Mouse (Mus musculus) embryonic facial prominence, embryonic 11.5 days (tissue): ENCODE data around the gene Sh3glb2. TPM values are rescaled to one million over a fixed set of nuclear protein-coding genes. Genes with fewer than 3 reads are reported as not detected.
A peak's percentile ranks its signal among the peaks of the same experiment; 100 is the strongest.

Experiments
- ATAC-seq: fragments of 200-750 bp; cut with Nextera tagmentation; replicated peaks from 2 replicates; pipeline ENCODE4 v1.8.0; 2017; ENCODE audit warnings: low read depth; ENCODE audit not compliant: insufficient number of reproducible peaks, low FRiP score, low TSS enrichment
- DNase-seq: peaks from one replicate; pipeline ENCODE4 v3.0.0-alpha.2; 2015; ENCODE audit warnings: low spot score
- H3K27ac ChIP-seq: fragments of 300-500 bp; sonication (generic); replicated peaks from 2 replicates; pipeline ENCODE4 v1.5.1; 2014; ENCODE audit warnings: mild to moderate bottlenecking, low read depth, low read length, control low read depth
- H3K27me3 ChIP-seq: fragments of 300-500 bp; sonication (generic); 2 replicates; pipeline ENCODE4 v1.6.1; 2014; ENCODE audit warnings: mild to moderate bottlenecking, low read length, moderate library complexity, mixed read lengths; ENCODE audit not compliant: control insufficient read depth, insufficient read depth
- H3K36me3 ChIP-seq: fragments of 300-500 bp; sonication (generic); replicated peaks from 2 replicates; pipeline ENCODE4 v1.6.1; 2014; ENCODE audit warnings: low read depth, mild to moderate bottlenecking, low read length, moderate library complexity, mixed read lengths; ENCODE audit not compliant: control insufficient read depth, insufficient read depth
- H3K4me1 ChIP-seq: fragments of 300-500 bp; sonication (generic); 2 replicates; pipeline ENCODE4 v1.6.1; 2014; ENCODE audit warnings: low read length, mixed read lengths; ENCODE audit not compliant: control insufficient read depth, insufficient read depth
- H3K4me2 ChIP-seq: fragments of 300-500 bp; sonication (generic); 2 replicates; pipeline ENCODE4 v1.6.1; 2014; ENCODE audit warnings: low read depth, mild to moderate bottlenecking, control low read depth, low read length, moderate library complexity
- H3K4me3 ChIP-seq: fragments of 300-500 bp; sonication (generic); 2 replicates; pipeline ENCODE4 v1.5.1; 2014; ENCODE audit warnings: low read depth, low read length, control low read depth
- H3K9ac ChIP-seq: fragments of 300-500 bp; sonication (generic); replicated peaks from 2 replicates; pipeline ENCODE4 v1.6.1; 2014; ENCODE audit warnings: mild to moderate bottlenecking, control low read depth, low read length
- H3K9me3 ChIP-seq: fragments of 300-500 bp; sonication (generic); replicated peaks from 2 replicates; pipeline ENCODE4 v1.6.1; 2016; ENCODE audit warnings: mild to moderate bottlenecking, low read length, inconsistent platforms, mixed read lengths; ENCODE audit not compliant: control insufficient read depth
- WGBS: fragments of 180-500 bp; shearing (Covaris S2); extraction: QIAGEN DNeasy Blood & Tissue Kit; methylation state at CpG from one replicate; pipeline ENCODE4 v1.1.7; 2014; 5-methylcytosine and 5-hydroxymethylcytosine counted together
- polyA plus RNA-seq: library from polyadenylated mRNA; unstranded; fragments of >200 nt; fragmentation: Nextera tagmentation; extraction: Ambion mirVana; gene quantifications from 2 replicates; pipeline ENCODE4 v1.2.1, GENCODE M21; 2014

The Sh3glb2 gene
- polyA plus RNA-seq: 41.6 and 50.0 TPM in 2 replicates

DNA sequence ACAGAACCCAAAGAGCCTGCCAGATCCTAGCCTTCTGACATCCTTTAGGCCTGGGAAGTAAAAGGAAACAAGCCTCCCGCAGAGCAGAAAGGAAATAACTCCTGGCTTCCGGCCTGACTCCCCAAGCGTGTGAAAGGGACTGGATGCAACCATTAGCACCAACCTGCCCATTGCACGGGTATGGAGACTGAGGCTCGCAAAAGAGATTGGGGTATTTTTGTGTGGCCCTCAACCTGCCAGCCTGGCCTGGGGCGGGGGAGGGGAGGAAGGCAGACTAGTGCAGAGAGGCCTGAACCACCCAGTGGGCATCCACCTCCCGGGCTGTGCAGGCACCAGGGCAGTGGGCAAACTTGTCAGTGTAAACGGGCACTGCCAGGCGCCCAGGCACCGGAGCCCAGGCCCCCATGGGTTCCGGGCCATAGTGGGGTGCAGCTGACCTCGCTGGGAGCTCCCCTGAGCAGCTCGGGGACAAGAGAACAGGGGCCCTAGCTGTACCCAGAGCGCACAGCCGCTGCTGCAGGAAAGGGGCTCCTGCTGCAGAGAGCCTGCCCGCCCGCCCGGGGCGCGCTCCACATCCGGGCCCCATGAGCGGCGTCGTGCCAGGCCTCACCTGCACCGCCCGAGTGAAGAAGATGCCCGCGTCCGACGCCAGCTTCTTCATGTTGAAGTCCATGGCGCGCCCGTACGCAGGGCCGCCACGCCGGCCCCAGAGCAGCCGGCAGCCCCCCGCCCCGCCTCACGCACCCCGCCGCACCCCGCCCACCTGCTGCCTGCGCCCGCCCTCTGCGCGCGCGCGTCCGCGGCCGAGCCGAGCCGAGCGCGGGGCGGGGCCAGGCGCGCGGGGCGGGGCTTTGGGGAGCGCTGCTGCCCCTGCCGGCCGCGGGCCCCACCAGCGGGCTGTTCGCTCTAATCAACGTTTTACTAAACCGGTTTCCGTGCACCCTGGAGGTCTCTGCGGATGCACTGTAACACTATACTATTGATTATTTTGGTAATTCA is at the start of gene Sh3glb2:
Gene Sh3glb2, minus strand, starts transcription at position 805 of the 999 bp plus-strand sequence.
- Histone ChIP-seq H3K36me3 (no peaks in the 10 kb centered on the region), H3K9me3 (no peaks in the 10 kb centered on the region)

DNA sequence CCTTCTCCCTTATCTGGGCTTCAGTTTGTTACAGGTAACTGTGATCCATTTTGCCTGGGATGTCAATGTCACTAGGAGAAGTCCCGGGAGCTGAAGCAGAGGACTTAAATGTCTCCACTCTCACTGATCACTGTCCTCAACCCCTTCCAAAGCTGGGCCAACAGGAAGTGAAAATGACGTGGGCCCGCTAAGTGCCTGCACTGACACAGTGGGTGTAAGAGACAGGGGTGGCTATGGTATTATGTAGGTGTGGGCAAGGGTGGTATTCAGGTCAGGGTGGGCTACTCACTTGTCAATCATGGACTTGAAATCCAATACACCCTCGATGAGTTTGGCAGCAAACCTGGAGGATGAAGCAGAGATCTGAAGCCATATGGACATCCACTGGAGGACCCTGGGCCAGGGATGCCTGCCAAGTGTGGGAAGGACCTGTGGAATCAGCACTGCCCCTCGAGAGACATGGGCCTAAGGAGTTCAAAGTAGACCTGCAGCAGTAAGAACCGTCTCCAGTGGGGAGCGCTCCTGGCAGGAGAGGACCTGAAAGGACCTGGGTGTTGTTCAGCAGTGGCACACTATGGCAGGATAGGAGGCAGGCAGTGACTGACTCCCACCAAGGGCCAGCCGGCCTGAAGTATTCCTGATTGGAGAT is 49.4 kb upstream of the Sh3glb2 start:
- WGBS: 90% methylated on average over 8 of the region's 8 CpGs
- Histone ChIP-seq H3K4me3 (no peak overlapping the region), H3K9ac (no peak overlapping the region), H3K27me3 (no peaks in the 10 kb centered on the region), H3K4me1 (no peaks in the 10 kb centered on the region), H3K9me3 (no peaks in the 10 kb centered on the region), H3K4me2 (no peak overlapping the region), H3K36me3 (no peaks in the 10 kb centered on the region), H3K27ac (no peak overlapping the region)
- DNase-seq: no peak
- no peak for ATAC-seq

More for the DNA sequence above, at the start of gene Sh3glb2:
- Histone ChIP-seq H3K4me1 (peaks cover 10% of the 10 kb centered on the region; the same call in 1 of the 2 replicates), H3K4me2 (peak within 1 kb of the TSS; percentile 87), H3K27ac (no peak within 1 kb of the TSS), H3K4me3 (peak within 1 kb of the TSS; percentile 75), H3K9ac (peak within 1 kb of the TSS; percentile 85), H3K27me3 (no peaks in the 10 kb centered on the region)
- 3% methylated on average over 71 of the region's 73 CpGs for WGBS
- ATAC-seq: peak; percentile 49
- DNase-seq: peak; percentile 94

DNA sequence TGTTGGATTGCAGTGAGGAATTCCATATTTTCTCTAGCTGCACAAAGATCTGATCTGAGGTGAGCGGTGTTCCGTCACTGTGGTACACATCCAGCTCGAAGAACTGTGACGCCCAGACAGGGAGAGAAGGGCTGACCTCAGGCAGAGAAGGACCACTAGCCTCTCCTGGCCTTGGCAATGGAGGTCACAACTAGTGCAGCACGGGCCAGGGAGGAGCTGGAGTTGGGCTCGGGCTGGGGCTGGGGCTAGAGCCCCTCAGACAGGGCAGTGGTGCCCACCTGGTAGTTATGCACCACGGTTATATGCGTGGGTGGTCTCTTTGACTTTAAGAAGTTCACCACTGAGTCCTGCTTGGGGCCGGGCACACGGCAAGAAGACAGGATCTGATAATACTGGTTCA is 48.6 kb upstream of the Sh3glb2 start:
- 90% methylated on average over 10 of the region's 10 CpGs for WGBS
- no peaks in the 10 kb centered on the region for H3K9me3 ChIP-seq
- H3K27ac ChIP-seq: no peak overlapping the region
- DNase-seq (no peak), ATAC-seq (no peak)
- no peaks in the 10 kb centered on the region for H3K4me1 ChIP-seq
- no peaks in the 10 kb centered on the region for H3K27me3 ChIP-seq
- H3K4me2 ChIP-seq: no peak overlapping the region
- no peak overlapping the region for H3K4me3 ChIP-seq
- no peaks in the 10 kb centered on the region for H3K36me3 ChIP-seq
- H3K9ac ChIP-seq: no peak overlapping the region

DNA sequence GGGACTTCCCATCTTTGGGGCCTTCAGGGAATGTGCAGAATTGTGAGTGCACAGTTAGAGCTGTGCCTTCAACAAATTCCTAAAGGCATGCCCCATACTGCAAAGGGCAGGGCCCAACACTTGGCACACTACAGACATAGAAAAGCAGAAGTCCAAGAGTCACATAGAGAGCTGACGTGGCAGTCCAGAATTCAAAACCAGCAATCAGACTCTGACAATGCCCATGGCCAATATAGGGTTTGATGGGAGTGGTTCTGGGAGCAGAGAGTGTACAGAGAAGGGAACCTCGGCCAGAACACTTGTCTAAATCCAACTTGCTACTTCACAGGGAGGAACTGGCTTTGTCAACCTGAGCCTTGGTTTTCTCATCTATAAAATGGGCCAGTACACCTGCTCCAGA is 48.1 kb upstream of the Sh3glb2 start:
- Histone ChIP-seq H3K4me2 (no peak overlapping the region), H3K27me3 (no peaks in the 10 kb centered on the region), H3K36me3 (no peaks in the 10 kb centered on the region), H3K9me3 (no peaks in the 10 kb centered on the region), H3K4me1 (no peaks in the 10 kb centered on the region), H3K27ac (no peak overlapping the region), H3K4me3 (no peak overlapping the region), H3K9ac (no peak overlapping the region)
- ATAC-seq: no peak
- DNase-seq: no peak
- WGBS: 78% methylated on average over 2 of the region's 2 CpGs

DNA sequence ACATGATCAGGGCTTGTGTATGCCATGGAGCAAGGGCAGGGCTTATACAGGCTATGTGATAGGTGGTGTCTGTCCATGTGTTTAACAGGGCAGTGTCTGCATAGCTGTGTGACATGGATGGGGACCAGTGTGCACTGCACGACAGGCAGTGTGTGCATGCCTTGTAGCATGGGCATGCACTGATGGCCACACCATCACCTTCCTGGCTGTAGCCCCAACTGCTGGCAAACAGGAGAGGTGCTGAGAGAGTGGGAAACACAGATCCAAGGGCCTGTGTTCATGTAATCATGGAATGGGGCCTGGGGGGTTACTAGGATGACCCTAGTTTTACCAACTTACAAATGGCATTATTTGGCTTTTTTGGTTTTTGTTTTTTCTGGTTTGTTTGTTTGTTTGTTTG is 44.7 kb upstream of the Sh3glb2 start:
- Histone ChIP-seq H3K4me3 (no peak overlapping the region), H3K9me3 (no peaks in the 10 kb centered on the region), H3K27me3 (no peaks in the 10 kb centered on the region), H3K4me2 (no peak overlapping the region), H3K4me1 (no peaks in the 10 kb centered on the region), H3K36me3 (no peaks in the 10 kb centered on the region), H3K9ac (no peak overlapping the region), H3K27ac (no peak overlapping the region)
- ATAC-seq (no peak), DNase-seq (no peak)
- 90% methylated on average over 1 of the region's 1 CpGs for WGBS

DNA sequence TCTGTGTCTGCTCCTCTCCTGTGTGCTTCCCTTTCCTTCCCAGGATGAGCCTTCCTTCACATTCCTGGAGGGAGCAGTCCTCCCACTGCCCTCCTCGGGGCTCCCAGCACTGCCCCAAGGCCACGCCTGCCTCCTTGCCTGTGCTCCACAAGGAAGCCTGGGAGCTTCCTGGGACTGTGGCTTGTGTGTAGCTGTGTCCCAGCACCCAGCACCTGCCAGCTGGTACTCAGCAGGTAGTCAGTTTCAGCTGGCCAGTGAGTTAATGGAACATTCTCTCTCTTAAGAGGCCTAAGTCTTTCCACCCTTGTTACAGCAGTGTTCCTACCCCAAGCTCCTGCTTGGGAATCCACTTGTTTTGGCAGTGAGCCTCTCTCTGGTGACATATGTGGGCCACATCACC is 43.7 kb upstream of the Sh3glb2 start:
- H3K27me3 ChIP-seq: no peaks in the 10 kb centered on the region
- ATAC-seq: no peak
- H3K9me3 ChIP-seq: no peaks in the 10 kb centered on the region
- no peaks in the 10 kb centered on the region for H3K4me1 ChIP-seq
- H3K9ac ChIP-seq: no peak overlapping the region
- H3K36me3 ChIP-seq: no peaks in the 10 kb centered on the region
- no peak overlapping the region for H3K27ac ChIP-seq
- WGBS: 58% methylated on average over 2 of the region's 2 CpGs
- H3K4me2 ChIP-seq: no peak overlapping the region
- no peak overlapping the region for H3K4me3 ChIP-seq
- DNase-seq: no peak

DNA sequence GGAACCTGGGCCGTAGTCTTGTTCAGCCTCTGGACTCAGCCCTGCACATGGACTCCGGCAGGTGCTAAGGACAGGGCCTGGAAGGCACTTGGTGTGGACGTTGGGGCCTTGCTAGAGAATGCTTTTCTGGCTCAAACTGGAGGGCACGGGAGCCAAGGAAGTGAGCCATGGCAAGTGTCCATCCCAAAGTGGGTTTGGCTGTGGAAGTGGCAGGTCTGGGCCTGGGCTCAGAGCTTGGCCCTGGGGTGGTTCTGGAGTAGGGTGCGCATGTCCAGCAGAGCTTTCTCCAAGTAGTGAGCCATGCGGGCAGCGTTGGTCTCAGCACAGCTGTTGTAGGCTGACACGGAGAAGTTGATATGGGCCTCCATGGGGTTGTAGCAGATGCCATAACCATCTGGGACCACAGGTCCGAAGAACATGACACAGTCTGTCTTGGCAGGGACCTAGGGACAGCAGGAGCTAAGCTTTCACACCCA is 43.3 kb upstream of the Sh3glb2 start:
- H3K27ac ChIP-seq: no peak overlapping the region

DNA sequence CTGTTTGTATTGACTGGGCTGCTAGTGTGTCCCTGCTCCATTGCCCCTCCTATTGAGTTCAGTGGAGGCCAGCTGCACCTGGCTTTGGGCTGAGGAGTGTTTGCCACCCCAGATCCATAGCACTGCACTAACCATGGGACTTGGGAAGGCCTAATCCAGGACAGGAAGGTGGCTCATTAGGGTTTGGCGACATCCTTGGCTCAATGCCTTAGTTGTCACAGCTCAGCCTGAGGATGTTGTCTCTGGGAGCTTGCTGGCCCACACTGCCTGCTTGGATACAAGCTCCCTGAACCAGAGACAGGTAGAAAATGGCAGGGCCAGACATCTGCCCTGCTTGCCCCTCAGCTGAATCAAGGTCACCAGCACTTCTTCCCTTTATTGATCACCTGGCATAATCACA is 42.4 kb upstream of the Sh3glb2 start:
- 80% methylated on average over 1 of the region's 1 CpGs for WGBS
- no peak overlapping the region for H3K9ac ChIP-seq
- no peak overlapping the region for H3K4me2 ChIP-seq
- no peak for ATAC-seq
- no peaks in the 10 kb centered on the region for H3K4me1 ChIP-seq
- no peak overlapping the region for H3K27ac ChIP-seq
- peaks cover 4% of the 10 kb centered on the region; the same call in 1 of the 2 replicates for H3K36me3 ChIP-seq
- H3K4me3 ChIP-seq: no peak overlapping the region
- no peaks in the 10 kb centered on the region for H3K9me3 ChIP-seq
- no peaks in the 10 kb centered on the region for H3K27me3 ChIP-seq
- no peak for DNase-seq

More for the DNA sequence above, 43.3 kb upstream of the Sh3glb2 start:
- no peak for DNase-seq
- Histone ChIP-seq H3K27me3 (no peaks in the 10 kb centered on the region), H3K9me3 (no peaks in the 10 kb centered on the region), H3K36me3 (peaks cover 2% of the 10 kb centered on the region; the same call in 1 of the 2 replicates), H3K4me2 (no peak overlapping the region), H3K4me3 (no peak overlapping the region), H3K4me1 (no peaks in the 10 kb centered on the region), H3K9ac (no peak overlapping the region)
- ATAC-seq: no peak
- 91% methylated on average over 9 of the region's 9 CpGs for WGBS
